Mouse (Mus musculus) forebrain, embryonic 16.5 days (tissue): ENCODE measurements at regions not wholly inside any gene's neighbourhood (a gene's known extent, or its start where the extent isn't known, plus 50 kb on each side); places are given as distances from the start of the nearest gene placed in this dataset.

ENCODE experiments used
- ATAC-seq: fragments of 200-750 bp; cut with Nextera tagmentation; 2 replicates; pipeline ENCODE4 v1.8.0; 2017; ENCODE audit warnings: mild to moderate bottlenecking, moderate library complexity
- H3K27ac ChIP-seq: fragments of 300-500 bp; sonication (generic); 2 replicates; pipeline ENCODE4 v1.5.1; 2014; ENCODE audit warnings: low read length, control low read depth
- H3K27me3 ChIP-seq: fragments of 300-500 bp; sonication (generic); replicated peaks from 2 replicates; pipeline ENCODE4 v1.6.1; 2014; ENCODE audit warnings: low read length; ENCODE audit not compliant: control insufficient read depth, insufficient read depth
- H3K36me3 ChIP-seq: fragments of 300-500 bp; sonication (generic); 2 replicates; pipeline ENCODE4 v1.6.1; 2014; ENCODE audit not compliant: control insufficient read depth, insufficient read depth
- H3K4me1 ChIP-seq: fragments of 300-500 bp; sonication (generic); replicated peaks from 2 replicates; pipeline ENCODE4 v1.6.1; 2014; ENCODE audit warnings: low read length; ENCODE audit not compliant: control insufficient read depth, insufficient read depth
- H3K4me2 ChIP-seq: fragments of 300-500 bp; sonication (generic); 2 replicates; pipeline ENCODE4 v1.6.1; 2014; ENCODE audit warnings: mild to moderate bottlenecking, low read length, control low read depth
- H3K4me3 ChIP-seq: fragments of 300-500 bp; sonication (generic); replicated peaks from 2 replicates; pipeline ENCODE4 v1.5.1; 2014; ENCODE audit warnings: mild to moderate bottlenecking, low read length, control low read depth
- H3K9ac ChIP-seq: fragments of 300-500 bp; sonication (generic); replicated peaks from 2 replicates; pipeline ENCODE4 v1.6.1; 2014; ENCODE audit warnings: low read depth, low read length, control low read depth
- H3K9me3 ChIP-seq: fragments of 300-500 bp; sonication (generic); 2 replicates; pipeline ENCODE4 v1.6.1; 2016; ENCODE audit warnings: low read length; ENCODE audit not compliant: control insufficient read depth
- whole genome bisulfite sequencing: fragments of 180-500 bp; shearing (Covaris S2); extraction: QIAGEN DNeasy Blood & Tissue Kit; methylation state at CpG from one replicate; pipeline ENCODE4 v1.1.7; 2014; 5-methylcytosine and 5-hydroxymethylcytosine counted together

- Histone ChIP-seq H3K4me1 (no peaks in the 10 kb centered on the region), H3K27me3 (no peaks in the 10 kb centered on the region), H3K36me3 (no peaks in the 10 kb centered on the region), H3K27ac (no peak overlapping the region), H3K4me3 (no peak overlapping the region), H3K9ac (no peak overlapping the region), H3K4me2 (no peak overlapping the region), H3K9me3 (no peaks in the 10 kb centered on the region)
- ATAC-seq, result peak; percentile 58
- WGBS, result 19% methylated on average over 4 of the region's 4 CpGs
Observed at GRCm38 (mm10) chrX:60989028-60989427, 95.8 kb upstream of the Sox3 start.
